Comparison of ENCODE assay signal across 21 mouse cellular contexts in the genomic region with DNA sequence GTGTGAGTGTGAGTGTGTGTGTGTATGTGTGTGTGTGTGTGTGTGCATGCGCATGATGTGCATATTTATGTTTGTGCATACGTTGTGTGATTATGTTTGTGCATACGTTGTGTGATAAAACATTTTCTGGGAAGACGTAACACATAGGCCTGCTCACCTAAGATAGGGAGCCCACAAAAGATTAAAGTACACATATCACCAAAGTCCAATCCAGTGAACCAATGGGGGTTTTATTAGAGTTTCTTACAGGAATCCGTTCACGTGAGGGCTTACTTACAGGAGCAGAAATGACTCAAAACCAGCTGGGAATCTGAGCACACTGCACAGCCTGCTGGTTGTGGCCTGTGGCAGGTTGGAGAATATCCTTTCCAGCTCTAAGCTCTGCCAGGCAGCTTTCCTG.
"Had no signal": no experiment of that assay in that cellular context is flagged by ENCODE, and none has a peak within 500 bp of the region (broad histone marks: within the 10 kb centered on the region; RNA-seq: fewer than 3 reads in every experiment).

No protein-coding gene starts in this region.

- H3K9ac ChIP-seq: liver, embryonic 15.5 days; lung, embryonic 14.5 days; midbrain, embryonic 12.5 days; neural tube, embryonic 13.5 days; neural tube, embryonic 15.5 days; stomach, embryonic 15.5 days had no signal

- H3K27me3 ChIP-seq: liver, embryonic 15.5 days; megakaryocyte, embryonic 14.5 days; midbrain, embryonic 12.5 days; neural tube, embryonic 13.5 days; neural tube, embryonic 15.5 days; stomach, embryonic 15.5 days had no signal

- H3K4me1 ChIP-seq: liver, embryonic 15.5 days; midbrain, embryonic 10.5 days; midbrain, embryonic 12.5 days; neural tube, embryonic 13.5 days; neural tube, embryonic 15.5 days; stomach, embryonic 15.5 days had no signal

- H3K9me3 ChIP-seq: liver, embryonic 15.5 days; megakaryocyte, embryonic 14.5 days; midbrain, embryonic 10.5 days; midbrain, embryonic 12.5 days; neural tube, embryonic 13.5 days; neural tube, embryonic 15.5 days; stomach, embryonic 15.5 days had no signal

- H3K27ac ChIP-seq: liver, embryonic 15.5 days; midbrain, embryonic 10.5 days; midbrain, embryonic 12.5 days; neural tube, embryonic 13.5 days; neural tube, embryonic 15.5 days; stomach, embryonic 15.5 days; stomach, postnatal 0 days had no signal

- H3K4me2 ChIP-seq: liver, embryonic 15.5 days; lung, embryonic 14.5 days; midbrain, embryonic 12.5 days; neural tube, embryonic 13.5 days; neural tube, embryonic 15.5 days; stomach, embryonic 15.5 days had no signal

- H3K4me3 ChIP-seq: liver, embryonic 15.5 days; megakaryocyte, embryonic 14.5 days; midbrain, embryonic 10.5 days; midbrain, embryonic 12.5 days; myocyte; neural tube, embryonic 13.5 days; neural tube, embryonic 15.5 days; stomach, embryonic 15.5 days had no signal

- DNase-seq: lung, adult 18-20 months; lung, embryonic 14.5 days; lung, postnatal 10 days; lung, postnatal 4 days; midbrain, embryonic 14.5 days; retina, postnatal 1 day; right cerebral cortex, adult 18-20 months; spleen, adult 18-20 months; thymus, adult 2 months; thymus, postnatal 25 days; thymus, postnatal 4 days had no signal

- ATAC-seq: midbrain, embryonic 16.5 days had no signal
